Comparison of ENCODE assay signal across 9 mouse cellular contexts in the genomic region with DNA sequence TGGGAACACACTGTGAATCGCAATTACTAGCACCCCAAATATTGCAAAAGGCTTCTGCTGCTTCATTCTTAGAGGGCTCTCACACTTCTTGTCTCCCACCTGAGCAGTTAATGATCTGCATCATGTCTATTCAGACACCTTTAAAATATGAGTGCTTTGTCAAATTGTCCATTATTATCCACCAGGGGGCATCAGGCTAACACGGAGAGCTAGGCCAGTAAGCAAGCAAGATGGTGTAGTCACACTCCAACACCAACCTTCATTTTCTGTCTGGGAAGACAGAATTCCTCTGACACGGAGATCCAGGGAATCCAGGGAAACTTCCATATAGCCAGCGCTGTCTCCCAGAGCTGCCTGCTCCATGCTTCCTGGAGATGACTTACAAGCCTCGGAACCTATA.
DNase-seq lines count a peak whose midpoint lies in the region; ATAC-seq lines count a peak whose summit lies in the region.
"Had no signal": no experiment of that assay in that cellular context is flagged by ENCODE, and none has a peak within 500 bp of the region (broad histone marks: within the 10 kb centered on the region; RNA-seq: fewer than 3 reads in every experiment).

No protein-coding gene starts in this region.

- 73% methylated on average over 5 of the region's 5 CpGs for WGBS in midbrain, embryonic 14.5 days
- WGBS in midbrain, embryonic 10.5 days: 84% methylated on average over 5 of the region's 5 CpGs

- no peak for DNase-seq in frontal cortex, postnatal 10 days (ENCODE audit: low spot score in 2 of 2)
- peak; percentile 81 for DNase-seq in midbrain, embryonic 14.5 days
- DNase-seq in midbrain, embryonic 10.5 days (ENCODE audit: low spot score): no peak
- peak; percentile 17 to 44 for DNase-seq in cerebellum, postnatal 25 days
- no peak for DNase-seq in spleen, adult 12 weeks (ENCODE audit: low spot score)
- no peak for DNase-seq in gastrocnemius, adult 8-10 months (ENCODE audit: low spot score in 2 of 2)

- ATAC-seq in frontal cortex, adult (ENCODE audit: low TSS enrichment): 0 out of 2 replicates have a peak, but pooled peaks have one; percentile 33
- no peak for ATAC-seq in midbrain, embryonic 14.5 days (ENCODE audit: low FRiP score, low TSS enrichment)
- ATAC-seq in monocyte, adult 5-6 weeks (replicated peaks; ENCODE audit: insufficient number of reproducible peaks, low FRiP score, low TSS enrichment, poor library complexity, severe bottlenecking): 0 out of 2 replicates have a peak, but pooled peaks have one; percentile 50

- H3K4me3 ChIP-seq in midbrain, embryonic 14.5 days (replicated peaks; ENCODE audit: low read depth, low read length): no peak overlapping the region
- H3K4me3 ChIP-seq in midbrain, embryonic 10.5 days: no peak overlapping the region
- H3K4me3 ChIP-seq: neural tube, embryonic 12.5 days had no signal

- no peaks in the 10 kb centered on the region for H3K27me3 ChIP-seq in midbrain, embryonic 14.5 days (ENCODE audit: control insufficient read depth, insufficient read depth, low read length)
- H3K27me3 ChIP-seq in midbrain, embryonic 10.5 days (ENCODE audit: low read depth, poor library complexity, severe bottlenecking): no peaks in the 10 kb centered on the region
- H3K27me3 ChIP-seq: neural tube, embryonic 12.5 days had no signal

- no peaks in the 10 kb centered on the region for H3K9me3 ChIP-seq in midbrain, embryonic 14.5 days (ENCODE audit: control insufficient read depth, low read length)
- no peaks in the 10 kb centered on the region for H3K9me3 ChIP-seq in midbrain, embryonic 10.5 days (replicated peaks)
- H3K9me3 ChIP-seq: neural tube, embryonic 12.5 days had no signal

- no peak overlapping the region for H3K27ac ChIP-seq in midbrain, embryonic 14.5 days (replicated peaks; ENCODE audit: low read depth, low read length)
- H3K27ac ChIP-seq in midbrain, embryonic 10.5 days (replicated peaks): no peak overlapping the region
- H3K27ac ChIP-seq: neural tube, embryonic 12.5 days had no signal

- peaks cover 74% of the 10 kb centered on the region for H3K36me3 ChIP-seq in midbrain, embryonic 14.5 days (ENCODE audit: control insufficient read depth, insufficient read depth, low read length)
- H3K36me3 ChIP-seq in midbrain, embryonic 10.5 days: peaks cover 98% of the 10 kb centered on the region

- H3K4me2 ChIP-seq in midbrain, embryonic 14.5 days (ENCODE audit: low read length): no peak overlapping the region
- H3K4me2 ChIP-seq: neural tube, embryonic 12.5 days had no signal

- H3K4me1 ChIP-seq in midbrain, embryonic 14.5 days (ENCODE audit: control insufficient read depth, insufficient read depth, low read length): no peaks in the 10 kb centered on the region
- no peaks in the 10 kb centered on the region for H3K4me1 ChIP-seq in midbrain, embryonic 10.5 days
- H3K4me1 ChIP-seq: neural tube, embryonic 12.5 days had no signal

- no peak overlapping the region for H3K9ac ChIP-seq in midbrain, embryonic 14.5 days (replicated peaks; ENCODE audit: low read length)
- H3K9ac ChIP-seq: neural tube, embryonic 12.5 days had no signal

Comparison
In these comparisons a context has a peak if more than half of its experiments do, and no peak if none do; other contexts are left out.
1. DNase-seq: peak in midbrain, embryonic 14.5 days (single experiment) and cerebellum, postnatal 25 days (2 of 2); none in frontal cortex, postnatal 10 days (0 of 2), midbrain, embryonic 10.5 days (single experiment), spleen, adult 12 weeks (single experiment) and gastrocnemius, adult 8-10 months (0 of 2).